Mouse (Mus musculus) thymus, adult 2 months (tissue): ENCODE measurements around the gene Hps4.

Experiments used
- CTCF ChIP-seq: fragments of 200-500 bp; IDR thresholded peaks from 2 replicates; pipeline ENCODE4 v1.5.1; 2012; ENCODE audit warnings: mild to moderate bottlenecking, control low read depth, low read length, moderate library complexity, borderline replicate concordance; ENCODE audit not compliant: control insufficient read depth, poor library complexity, insufficient read depth; ENCODE audit errors: extremely low read depth
- POLR2A ChIP-seq: fragments of 200-500 bp; IDR thresholded peaks from 2 replicates; pipeline ENCODE4 v1.6.1; 2012; ENCODE audit warnings: mild to moderate bottlenecking, low read length, control low read depth, moderate library complexity; ENCODE audit not compliant: control insufficient read depth, poor library complexity, insufficient read depth; ENCODE audit errors: extremely low read depth

GRCm38 (mm10) chr5:112382641-112383330, 39.9 kb downstream of the Hps4 start:
- TF ChIP-seq CTCF (no peak), POLR2A (no peak)
